Mouse (Mus musculus): ENCODE results near the gene Klhl26. TPM values are rescaled to one million over a fixed set of nuclear protein-coding genes. Genes with fewer than 3 reads are reported as not detected.

Gene Klhl26
- polyA plus RNA-seq, 1 experiment from 2014 or later = 24.2 TPM

DNA sequence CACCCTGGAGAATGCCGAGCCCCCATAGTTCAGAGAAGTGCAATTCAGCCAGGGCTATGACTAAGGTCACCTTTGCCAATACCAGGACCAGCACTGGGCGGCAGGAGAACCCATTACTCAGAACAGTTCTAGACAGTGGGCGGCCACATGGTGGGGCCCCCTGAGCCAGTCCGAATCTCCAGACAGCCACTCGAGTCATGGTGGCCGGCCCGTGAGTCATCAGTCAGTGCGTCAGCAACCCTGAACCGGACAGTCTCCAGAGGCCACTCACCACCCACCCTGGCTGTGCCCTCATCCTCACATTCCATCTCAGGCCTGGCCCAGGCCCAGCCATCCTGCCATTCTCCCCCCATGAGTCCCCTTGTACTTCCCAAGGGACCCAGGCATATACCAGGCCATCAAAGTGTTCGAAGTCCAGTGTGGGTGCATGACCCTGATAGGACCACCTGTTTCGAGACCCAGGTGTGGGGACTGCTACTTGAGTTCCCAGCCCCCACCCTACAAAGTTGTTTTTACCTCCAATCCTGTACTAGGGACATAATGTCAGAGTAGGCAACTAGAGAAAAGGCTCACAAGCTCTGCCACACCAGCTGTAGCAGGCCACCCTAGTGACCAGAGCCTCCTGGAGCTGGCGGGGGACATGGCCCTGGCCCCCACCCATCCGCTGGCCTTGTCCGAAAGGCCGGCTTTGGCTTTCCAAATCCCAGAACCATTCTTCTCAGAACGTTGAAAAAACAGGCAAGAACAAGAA, 14.8 kb downstream of the Klhl26 start:
- no peak overlapping the region for H3K9ac ChIP-seq (replicated peaks; ENCODE audit: low read length)
- no peak overlapping the region for H3K4me3 ChIP-seq (replicated peaks; ENCODE audit: low read depth, low read length)
- peaks cover 4% of the 10 kb centered on the region; the same call in 1 of the 2 replicates for H3K36me3 ChIP-seq (ENCODE audit: control insufficient read depth, insufficient read depth, low read length)
- ATAC-seq (ENCODE audit: low FRiP score, low TSS enrichment) (0 out of 2 replicates have a peak, but pooled peaks have one; percentile 37), DNase-seq (no peak)
- no peaks in the 10 kb centered on the region for H3K4me1 ChIP-seq (ENCODE audit: control insufficient read depth, insufficient read depth, low read length)
- WGBS = 90% methylated on average over 16 of the region's 16 CpGs
- H3K27ac ChIP-seq (replicated peaks; ENCODE audit: low read depth, low read length) = no peak overlapping the region
- no peaks in the 10 kb centered on the region for H3K27me3 ChIP-seq (ENCODE audit: control insufficient read depth, insufficient read depth, low read length)
- H3K4me2 ChIP-seq (ENCODE audit: low read length) = no peak overlapping the region
- no peaks in the 10 kb centered on the region for H3K9me3 ChIP-seq (ENCODE audit: control insufficient read depth, low read length)

DNA sequence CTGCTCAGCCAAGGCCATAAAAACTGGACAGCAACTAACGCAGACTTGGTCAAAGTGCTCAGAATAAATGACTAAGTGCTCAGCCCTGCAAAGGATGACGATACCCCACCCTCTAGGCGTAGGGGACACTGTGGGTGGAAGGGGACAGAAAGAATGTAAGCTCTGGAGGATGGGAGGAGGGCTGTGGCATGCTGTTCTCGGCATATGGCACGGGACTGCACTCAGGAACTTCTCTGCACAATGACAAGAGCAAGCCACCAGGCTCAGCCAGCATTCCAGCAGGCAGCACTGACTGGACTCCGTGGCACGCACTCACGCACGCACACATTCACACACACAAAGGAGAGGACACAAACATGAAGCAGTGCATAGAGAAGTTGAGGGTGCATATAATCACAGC, 16.2 kb downstream of the Klhl26 start:
- H3K9me3 ChIP-seq (ENCODE audit: control insufficient read depth, low read length) = no peaks in the 10 kb centered on the region
- H3K4me2 ChIP-seq (ENCODE audit: low read length) = no peak overlapping the region
- no peak overlapping the region for H3K4me3 ChIP-seq (replicated peaks; ENCODE audit: low read depth, low read length)
- DNase-seq (no peak), ATAC-seq (ENCODE audit: low FRiP score, low TSS enrichment) (no peak)
- no peaks in the 10 kb centered on the region for H3K36me3 ChIP-seq (ENCODE audit: control insufficient read depth, insufficient read depth, low read length)
- WGBS = 83% methylated on average over 9 of the region's 9 CpGs
- no peaks in the 10 kb centered on the region for H3K4me1 ChIP-seq (ENCODE audit: control insufficient read depth, insufficient read depth, low read length)
- no peaks in the 10 kb centered on the region for H3K27me3 ChIP-seq (ENCODE audit: control insufficient read depth, insufficient read depth, low read length)
- no peak overlapping the region for H3K9ac ChIP-seq (replicated peaks; ENCODE audit: low read length)
- H3K27ac ChIP-seq (replicated peaks; ENCODE audit: low read depth, low read length) = no peak overlapping the region

DNA sequence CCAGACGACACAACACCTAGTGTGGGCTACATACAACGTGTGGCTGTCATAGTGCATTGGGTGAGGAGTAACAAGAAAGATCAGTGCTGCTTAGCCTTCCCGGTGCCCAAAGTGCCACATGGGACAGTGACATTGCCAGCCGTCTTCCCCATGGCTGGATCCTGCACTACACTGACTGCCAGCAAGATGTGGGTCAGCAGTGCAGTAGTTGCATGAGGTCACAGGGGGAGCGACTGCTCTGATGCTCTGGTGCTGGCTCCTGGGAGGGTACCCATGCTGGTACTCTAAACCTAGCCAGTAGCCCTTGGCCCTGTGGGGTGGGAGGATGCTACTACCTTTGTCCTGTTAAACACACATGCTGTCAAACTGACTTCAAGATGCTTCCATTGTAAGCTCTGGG, 16.6 kb downstream of the Klhl26 start:
- H3K36me3 ChIP-seq (ENCODE audit: control insufficient read depth, insufficient read depth, low read length) = no peaks in the 10 kb centered on the region
- no peaks in the 10 kb centered on the region for H3K9me3 ChIP-seq (ENCODE audit: control insufficient read depth, low read length)
- WGBS = 93% methylated on average over 5 of the region's 5 CpGs
- H3K4me2 ChIP-seq (ENCODE audit: low read length) = no peak overlapping the region
- no peak for ATAC-seq (ENCODE audit: low FRiP score, low TSS enrichment)
- DNase-seq = no peak
- H3K4me3 ChIP-seq (replicated peaks; ENCODE audit: low read depth, low read length) = no peak overlapping the region
- H3K27ac ChIP-seq (replicated peaks; ENCODE audit: low read depth, low read length) = no peak overlapping the region
- H3K9ac ChIP-seq (replicated peaks; ENCODE audit: low read length) = no peak overlapping the region
- H3K27me3 ChIP-seq (ENCODE audit: control insufficient read depth, insufficient read depth, low read length) = no peaks in the 10 kb centered on the region
- no peaks in the 10 kb centered on the region for H3K4me1 ChIP-seq (ENCODE audit: control insufficient read depth, insufficient read depth, low read length)

DNA sequence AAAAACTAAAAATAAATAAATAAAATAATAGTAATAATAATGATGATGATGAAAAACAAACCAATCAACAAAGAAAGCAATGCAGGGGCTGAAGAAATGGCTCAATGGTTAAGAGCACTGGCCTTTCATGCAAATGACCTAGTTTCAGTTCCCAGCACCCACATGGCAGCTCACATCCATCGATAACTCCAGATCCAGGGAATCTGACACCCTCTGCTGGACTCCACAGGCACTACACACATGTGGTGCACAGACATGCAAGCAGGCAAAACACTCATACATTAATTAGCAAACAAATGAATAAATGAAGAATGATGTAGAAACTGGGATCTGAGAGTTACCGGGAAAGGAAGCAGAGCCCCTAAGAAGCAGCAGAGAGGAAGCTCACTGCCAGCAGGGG, 17.1 kb downstream of the Klhl26 start:
- Histone ChIP-seq H3K4me3 (replicated peaks; ENCODE audit: low read depth, low read length) (no peak overlapping the region), H3K9me3 (ENCODE audit: control insufficient read depth, low read length) (no peaks in the 10 kb centered on the region), H3K4me2 (ENCODE audit: low read length) (no peak overlapping the region), H3K36me3 (ENCODE audit: control insufficient read depth, insufficient read depth, low read length) (no peaks in the 10 kb centered on the region), H3K4me1 (ENCODE audit: control insufficient read depth, insufficient read depth, low read length) (no peaks in the 10 kb centered on the region), H3K27ac (replicated peaks; ENCODE audit: low read depth, low read length) (no peak overlapping the region), H3K27me3 (ENCODE audit: control insufficient read depth, insufficient read depth, low read length) (no peaks in the 10 kb centered on the region), H3K9ac (replicated peaks; ENCODE audit: low read length) (no peak overlapping the region)
- ATAC-seq (ENCODE audit: low FRiP score, low TSS enrichment) (no peak), DNase-seq (no peak)
- 97% methylated on average over 2 of the region's 2 CpGs for WGBS

DNA sequence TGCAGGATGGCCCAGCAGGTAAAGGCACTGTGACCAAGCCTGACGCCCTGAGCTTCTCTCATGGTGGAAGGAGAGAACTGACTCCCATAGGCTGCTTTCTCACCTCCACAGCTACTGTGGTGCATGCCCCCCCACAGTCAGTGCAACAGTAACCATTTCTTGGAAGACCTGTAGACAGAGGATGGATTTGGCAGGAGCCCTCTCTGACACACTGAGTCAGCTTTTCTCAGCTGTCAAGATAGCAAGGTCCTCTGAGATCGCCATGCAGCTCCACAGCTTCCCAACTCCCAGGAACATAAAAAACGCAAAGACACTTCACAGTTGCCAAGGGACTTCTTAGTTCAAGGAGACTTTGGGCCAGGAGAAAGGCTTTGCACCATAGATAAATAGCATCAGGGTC, 18.3 kb downstream of the Klhl26 start:
- ATAC-seq (ENCODE audit: low FRiP score, low TSS enrichment) (no peak), DNase-seq (no peak)
- Histone ChIP-seq H3K4me3 (replicated peaks; ENCODE audit: low read depth, low read length) (no peak overlapping the region), H3K4me1 (ENCODE audit: control insufficient read depth, insufficient read depth, low read length) (no peaks in the 10 kb centered on the region), H3K36me3 (ENCODE audit: control insufficient read depth, insufficient read depth, low read length) (no peaks in the 10 kb centered on the region), H3K9me3 (ENCODE audit: control insufficient read depth, low read length) (no peaks in the 10 kb centered on the region), H3K4me2 (ENCODE audit: low read length) (no peak overlapping the region), H3K9ac (replicated peaks; ENCODE audit: low read length) (no peak overlapping the region), H3K27ac (replicated peaks; ENCODE audit: low read depth, low read length) (no peak overlapping the region), H3K27me3 (ENCODE audit: control insufficient read depth, insufficient read depth, low read length) (no peaks in the 10 kb centered on the region)
- 91% methylated on average over 3 of the region's 3 CpGs for WGBS

DNA sequence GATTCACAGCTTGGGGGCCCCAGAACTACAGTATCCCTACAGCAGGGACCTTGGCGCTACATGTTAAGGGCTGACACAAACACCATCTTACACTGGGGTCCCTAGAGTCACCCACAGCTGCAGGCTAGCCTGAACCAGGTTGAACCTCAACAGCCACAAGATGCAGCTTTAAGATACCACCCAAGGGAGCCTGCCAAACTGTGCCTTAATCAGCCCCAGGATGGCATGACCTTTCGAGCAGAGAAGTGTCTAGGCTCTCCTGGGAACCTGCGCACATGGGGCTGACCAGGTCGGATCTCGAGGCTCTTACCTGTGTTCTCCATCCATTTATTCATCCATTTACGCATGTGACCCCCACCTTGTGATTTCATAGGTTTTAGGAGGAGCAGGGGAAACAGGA, 18.9 kb downstream of the Klhl26 start:
- Histone ChIP-seq H3K4me2 (ENCODE audit: low read length) (no peak overlapping the region), H3K36me3 (ENCODE audit: control insufficient read depth, insufficient read depth, low read length) (no peaks in the 10 kb centered on the region), H3K27ac (replicated peaks; ENCODE audit: low read depth, low read length) (no peak overlapping the region), H3K27me3 (ENCODE audit: control insufficient read depth, insufficient read depth, low read length) (no peaks in the 10 kb centered on the region), H3K4me3 (replicated peaks; ENCODE audit: low read depth, low read length) (no peak overlapping the region), H3K9me3 (ENCODE audit: control insufficient read depth, low read length) (no peaks in the 10 kb centered on the region), H3K9ac (replicated peaks; ENCODE audit: low read length) (no peak overlapping the region), H3K4me1 (ENCODE audit: control insufficient read depth, insufficient read depth, low read length) (no peaks in the 10 kb centered on the region)
- WGBS = 89% methylated on average over 6 of the region's 6 CpGs
- ATAC-seq (ENCODE audit: low FRiP score, low TSS enrichment) (no peak), DNase-seq (no peak)

DNA sequence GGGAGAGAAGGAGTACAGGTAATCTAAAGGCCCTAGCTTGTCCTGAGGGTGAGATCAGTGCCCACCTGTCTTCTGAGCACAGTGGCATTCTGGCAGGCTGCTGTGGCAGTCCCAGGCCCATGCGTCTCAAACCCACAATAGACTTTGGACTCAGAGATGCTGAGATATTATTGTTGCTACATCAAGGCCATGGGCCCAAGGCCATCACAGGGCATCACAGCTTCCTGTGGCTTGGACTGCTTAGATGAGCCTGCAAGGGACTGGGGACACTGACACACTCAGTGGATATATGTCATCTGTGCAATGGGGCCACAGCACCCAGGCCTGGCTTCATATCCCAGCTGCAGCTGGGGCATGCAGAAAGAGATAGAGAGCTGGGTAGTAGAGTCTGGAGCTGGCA, 19.8 kb downstream of the Klhl26 start:
- H3K4me3 ChIP-seq (replicated peaks; ENCODE audit: low read depth, low read length) = no peak overlapping the region
- H3K27me3 ChIP-seq (ENCODE audit: control insufficient read depth, insufficient read depth, low read length) = no peaks in the 10 kb centered on the region
- 96% methylated on average over 1 of the region's 1 CpGs for WGBS
- H3K27ac ChIP-seq (replicated peaks; ENCODE audit: low read depth, low read length) = no peak overlapping the region
- no peak overlapping the region for H3K4me2 ChIP-seq (ENCODE audit: low read length)
- no peaks in the 10 kb centered on the region for H3K9me3 ChIP-seq (ENCODE audit: control insufficient read depth, low read length)
- peaks cover 6% of the 10 kb centered on the region; the same call in 1 of the 2 replicates for H3K36me3 ChIP-seq (ENCODE audit: control insufficient read depth, insufficient read depth, low read length)
- no peak overlapping the region for H3K9ac ChIP-seq (replicated peaks; ENCODE audit: low read length)
- H3K4me1 ChIP-seq (ENCODE audit: control insufficient read depth, insufficient read depth, low read length) = no peaks in the 10 kb centered on the region
- no peak for ATAC-seq (ENCODE audit: low FRiP score, low TSS enrichment)
- no peak for DNase-seq

DNA sequence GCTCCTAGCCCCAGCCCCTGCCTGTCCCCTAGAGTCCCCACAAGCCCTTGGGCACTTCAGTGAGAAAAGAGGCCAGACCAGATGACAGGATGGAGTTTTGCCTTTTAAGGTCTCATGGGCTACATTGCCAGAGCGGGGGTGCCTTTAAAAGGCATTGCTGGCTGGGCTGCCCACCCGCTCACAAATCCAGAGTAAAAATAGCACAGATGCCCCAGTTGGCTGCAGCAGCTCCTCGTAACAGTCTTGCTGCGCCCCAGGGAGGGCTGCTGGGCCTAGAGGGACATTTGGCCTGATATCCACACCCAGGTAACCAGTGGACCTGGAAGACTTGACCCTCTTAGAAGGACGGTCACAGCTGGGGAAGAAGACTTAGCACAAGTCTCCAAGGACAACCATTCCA, 22.9 kb downstream of the Klhl26 start:
- no peak overlapping the region for H3K4me2 ChIP-seq (ENCODE audit: low read length)
- no peak overlapping the region for H3K27ac ChIP-seq (replicated peaks; ENCODE audit: low read depth, low read length)
- peaks cover 28% of the 10 kb centered on the region for H3K36me3 ChIP-seq (ENCODE audit: control insufficient read depth, insufficient read depth, low read length)
- no peak overlapping the region for H3K9ac ChIP-seq (replicated peaks; ENCODE audit: low read length)
- H3K4me3 ChIP-seq (replicated peaks; ENCODE audit: low read depth, low read length) = no peak overlapping the region
- WGBS = 95% methylated on average over 5 of the region's 5 CpGs
- no peaks in the 10 kb centered on the region for H3K4me1 ChIP-seq (ENCODE audit: control insufficient read depth, insufficient read depth, low read length)
- ATAC-seq (ENCODE audit: low FRiP score, low TSS enrichment) (no peak), DNase-seq (no peak)
- no peaks in the 10 kb centered on the region for H3K27me3 ChIP-seq (ENCODE audit: control insufficient read depth, insufficient read depth, low read length)
- H3K9me3 ChIP-seq (ENCODE audit: control insufficient read depth, low read length) = no peaks in the 10 kb centered on the region

DNA sequence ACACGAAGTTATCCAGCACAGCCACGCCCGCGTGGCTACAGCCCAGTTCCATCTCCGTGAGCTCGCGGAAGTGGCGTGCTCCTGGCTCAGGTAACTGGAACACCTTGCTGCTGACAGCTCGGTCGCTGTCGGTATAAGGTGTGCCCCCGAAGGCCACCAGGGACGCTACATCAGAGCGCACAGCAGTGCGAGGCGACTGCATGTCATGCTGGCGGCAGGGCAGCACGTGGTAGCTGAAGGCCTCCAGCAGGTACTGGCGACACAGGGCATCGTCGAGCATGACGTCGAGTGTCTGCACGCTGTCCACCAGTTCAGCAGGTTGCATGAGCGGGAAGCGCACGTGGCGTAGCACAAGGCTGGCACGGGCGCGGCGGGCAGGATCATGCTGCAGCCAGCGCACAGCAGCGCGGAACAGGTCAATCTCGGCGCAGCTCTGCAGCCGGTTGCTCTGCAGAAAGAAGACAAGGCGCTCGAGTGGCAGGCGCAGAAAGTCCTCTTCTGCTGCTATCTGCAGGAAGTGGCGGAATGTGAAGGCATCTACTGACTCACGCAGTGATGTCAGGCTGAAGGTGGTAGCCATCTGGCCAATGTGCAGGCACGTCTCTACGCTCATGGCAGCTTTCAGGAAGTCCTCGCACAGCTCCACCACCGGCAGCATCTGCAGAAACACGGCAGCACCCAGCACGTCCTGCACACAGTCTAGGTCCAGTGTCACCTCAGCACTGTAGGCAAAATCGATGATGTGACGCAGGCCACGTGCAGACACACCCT, 24.4 kb downstream of the Klhl26 start:
- Histone ChIP-seq H3K36me3 (ENCODE audit: control insufficient read depth, insufficient read depth, low read length) (peaks cover 28% of the 10 kb centered on the region), H3K27ac (replicated peaks; ENCODE audit: low read depth, low read length) (no peak overlapping the region), H3K9ac (replicated peaks; ENCODE audit: low read length) (no peak overlapping the region), H3K4me1 (ENCODE audit: control insufficient read depth, insufficient read depth, low read length) (no peaks in the 10 kb centered on the region), H3K9me3 (ENCODE audit: control insufficient read depth, low read length) (no peaks in the 10 kb centered on the region), H3K4me3 (replicated peaks; ENCODE audit: low read depth, low read length) (no peak overlapping the region), H3K4me2 (ENCODE audit: low read length) (no peak overlapping the region), H3K27me3 (ENCODE audit: control insufficient read depth, insufficient read depth, low read length) (no peaks in the 10 kb centered on the region)
- ATAC-seq (ENCODE audit: low FRiP score, low TSS enrichment) (no peak), DNase-seq (no peak)
- 68% methylated on average over 52 of the region's 52 CpGs for WGBS

Data from midbrain, embryonic 14.5 days (tissue).